Mouse (Mus musculus) limb, embryonic 13.5 days (tissue): Measurements from ENCODE around the gene Dad1. TPM values are rescaled to one million over a fixed set of nuclear protein-coding genes. Genes with fewer than 3 reads are reported as not detected.

Source experiments
- polyA plus RNA-seq: library from polyadenylated mRNA; unstranded; fragments of >200 nt; fragmentation: Nextera tagmentation; extraction: Ambion mirVana; gene quantifications from 2 replicates; pipeline ENCODE4 v1.2.1, GENCODE M21; 2015

Gene Dad1
- polyA plus RNA-seq, 1 experiment from 2014 or later, result 357 TPM

Other genes with a start within 250 kb of the Dad1 start
- gene Abhd4, start 84 bp upstream of the Dad1 start, polyA plus RNA-seq, result 46.5 and 51.0 TPM in 2 replicates
- gene Olfr49, start 30.8 kb upstream of the Dad1 start, polyA plus RNA-seq, result not detected in 2 replicates
- gene Oxa1l, start 106.7 kb upstream of the Dad1 start, polyA plus RNA-seq, result 44.0 and 47.0 TPM in 2 replicates
- gene Slc7a7, start 163.7 kb upstream of the Dad1 start, polyA plus RNA-seq, result 5.1 and 6.1 TPM in 2 replicates
- 224 and 233 TPM in 2 replicates for gene Mrpl52, start 172.8 kb upstream of the Dad1 start, polyA plus RNA-seq
- gene Mmp14, start 177.5 kb upstream of the Dad1 start, polyA plus RNA-seq, result 198 and 204 TPM in 2 replicates
- gene Lrp10, start 210.0 kb upstream of the Dad1 start, polyA plus RNA-seq, result 31.0 and 34.4 TPM in 2 replicates
- gene Rem2, start 222.0 kb upstream of the Dad1 start, polyA plus RNA-seq, result 2.8 and 3.2 TPM in 2 replicates